Mouse (Mus musculus) left cerebral cortex, postnatal 25 days (tissue): ENCODE data around the gene Ubr1. TPM values are rescaled to one million over a fixed set of nuclear protein-coding genes. Genes with fewer than 3 reads are reported as not detected.
"Not testable (repeated sequence)": the region's sequence is repeated elsewhere in the genome, so short reads cannot be mapped to it uniquely, and the experiment has no call there.

ENCODE experiments used
- DNase-seq, 2 experiments: peaks; one replicate each; pipeline ENCODE4 v3.0.0; 2022; ENCODE audit warnings: low spot score in 2 of 2, mixed read lengths in 1 of 2
- intact Hi-C: fragments of 180-260 bp; cut with DNase I; formaldehyde crosslinking; loops from one replicate; pipeline ENCODE4 v1.15.1; 2025
- total RNA-seq, 2 experiments: library from RNA; stranded (reverse); gene quantifications; 2 replicates each; pipeline ENCODE4 v1.2.3; 2021

Ubr1 gene
- 10 to 100 TPM; 39.3 to 43.0 TPM for total RNA-seq

GRCm38 (mm10) chr2:120970559-120971080, at the start of gene Ubr1:
Gene Ubr1, minus strand, starts transcription at chr2:120970715.
- DNase-seq = peak; percentile 87 to 89
- intact Hi-C loops = no loop called here

GRCm38 (mm10) chr2:121017151-121017550, 46.6 kb upstream of the Ubr1 start:
- DNase-seq = no peak
- intact Hi-C loops = no loop called here

- no peak for DNase-seq
- intact Hi-C loops = no loop called here
These were observed 45.7 kb upstream of the Ubr1 start for GRCm38 (mm10) chr2:121016226-121016625.

GRCm38 (mm10) chr2:121015507-121015906, 45.0 kb upstream of the Ubr1 start:
- intact Hi-C loops = no loop called here
- no peak for DNase-seq

GRCm38 (mm10) chr2:121012676-121013075, 42.2 kb upstream of the Ubr1 start:
- intact Hi-C loops = no loop called here
- no peak for DNase-seq

GRCm38 (mm10) chr2:121009071-121009677, 38.7 kb upstream of the Ubr1 start:
- intact Hi-C loops = no loop called here
- DNase-seq = no peak

- intact Hi-C loops = no loop called here
- no peak for DNase-seq
These were observed 38.1 kb upstream of the Ubr1 start for GRCm38 (mm10) chr2:121008664-121009007.

- intact Hi-C loops = no loop called here
- DNase-seq = peak; percentile 82 to 88
These were observed 37.6 kb upstream of the Ubr1 start, which contains the start of gene Ccndbp1 for GRCm38 (mm10) chr2:121007925-121008663. Gene Ccndbp1, plus strand, starts transcription at chr2:121008403.

GRCm38 (mm10) chr2:121006986-121007385, 36.5 kb upstream of the Ubr1 start:
- no peak for DNase-seq
- intact Hi-C loops = no loop called here

GRCm38 (mm10) chr2:121004018-121004811, 33.7 kb upstream of the Ubr1 start:
- DNase-seq = no peak
- intact Hi-C loops = no loop called here

GRCm38 (mm10) chr2:121003586-121003985, 33.1 kb upstream of the Ubr1 start:
- intact Hi-C loops = no loop called here
- DNase-seq = no peak

- DNase-seq = no peak
These were observed 28.3 kb upstream of the Ubr1 start for GRCm38 (mm10) chr2:120998863-120999262.

GRCm38 (mm10) chr2:120996607-120997006, 26.1 kb upstream of the Ubr1 start:
- intact Hi-C loops, DNase-seq: not testable (repeated sequence)

More at GRCm38 (mm10) chr2:120998863-120999262, 28.3 kb upstream of the Ubr1 start:
- intact Hi-C loops = no loop called here

GRCm38 (mm10) chr2:120991196-120991595, 20.7 kb upstream of the Ubr1 start:
- no peak for DNase-seq
- intact Hi-C loops = no loop called here

GRCm38 (mm10) chr2:120985241-120985640, 14.7 kb upstream of the Ubr1 start:
- intact Hi-C loops = no loop called here
- DNase-seq = no peak

GRCm38 (mm10) chr2:120983611-120984010, 13.1 kb upstream of the Ubr1 start:
- intact Hi-C loops = no loop called here
- no peak for DNase-seq

GRCm38 (mm10) chr2:120980861-120981260, 10.3 kb upstream of the Ubr1 start:
- intact Hi-C loops = no loop called here
- no peak for DNase-seq

- intact Hi-C loops = no loop called here
These were observed 9.3 kb upstream of the Ubr1 start for GRCm38 (mm10) chr2:120979819-120980218.

GRCm38 (mm10) chr2:120978693-120979037, 8.2 kb upstream of the Ubr1 start:
- no peak for DNase-seq
- intact Hi-C loops = no loop called here

More at GRCm38 (mm10) chr2:120979819-120980218, 9.3 kb upstream of the Ubr1 start:
- DNase-seq = no peak

GRCm38 (mm10) chr2:120977926-120978692, 7.6 kb upstream of the Ubr1 start:
- DNase-seq = no peak
- intact Hi-C loops = no loop called here
